Mouse (Mus musculus) left cerebral cortex, adult 18-20 months (tissue): Measurements from ENCODE around the gene Tas1r1. TPM values are rescaled to one million over a fixed set of nuclear protein-coding genes. Genes with fewer than 3 reads are reported as not detected.

Experiments
- DNase-seq, 2 experiments: peaks; one replicate each; pipeline ENCODE4 v3.0.0; 2021 to 2022; ENCODE audit warnings: low spot score in 2 of 2, mixed read lengths in 1 of 2
- total RNA-seq, 2 experiments: library from RNA; stranded (reverse); gene quantifications; 2 replicates each; pipeline ENCODE4 v1.2.3; 2021

Tas1r1 gene
- total RNA-seq, 2 experiments from 2014 or later: 0.49 to 0.68 TPM

DNA sequence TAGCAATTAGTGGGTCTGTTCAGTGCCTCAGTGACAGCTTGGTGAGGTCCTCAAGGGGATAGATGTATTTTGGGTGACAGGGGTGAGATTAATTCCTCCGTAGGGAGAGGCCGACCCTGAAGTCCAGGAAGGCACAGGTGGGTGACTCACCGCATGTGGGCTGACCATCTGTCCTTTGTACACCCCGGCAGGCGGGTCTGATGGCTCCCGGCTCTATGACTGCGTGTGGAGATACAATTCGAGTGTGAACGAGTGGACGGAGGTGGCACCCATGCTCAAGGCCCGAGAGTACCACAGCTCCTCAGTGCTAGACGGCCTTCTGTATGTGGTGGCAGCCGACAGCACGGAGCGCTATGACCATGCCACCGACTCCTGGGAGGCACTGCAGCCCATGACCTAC lies 26.3 kb downstream of the Tas1r1 start:
- no peak for DNase-seq

GRCm38 (mm10) chr4:152011171-152011760 lies 27.1 kb downstream of the Tas1r1 start:
- no peak for DNase-seq

DNA sequence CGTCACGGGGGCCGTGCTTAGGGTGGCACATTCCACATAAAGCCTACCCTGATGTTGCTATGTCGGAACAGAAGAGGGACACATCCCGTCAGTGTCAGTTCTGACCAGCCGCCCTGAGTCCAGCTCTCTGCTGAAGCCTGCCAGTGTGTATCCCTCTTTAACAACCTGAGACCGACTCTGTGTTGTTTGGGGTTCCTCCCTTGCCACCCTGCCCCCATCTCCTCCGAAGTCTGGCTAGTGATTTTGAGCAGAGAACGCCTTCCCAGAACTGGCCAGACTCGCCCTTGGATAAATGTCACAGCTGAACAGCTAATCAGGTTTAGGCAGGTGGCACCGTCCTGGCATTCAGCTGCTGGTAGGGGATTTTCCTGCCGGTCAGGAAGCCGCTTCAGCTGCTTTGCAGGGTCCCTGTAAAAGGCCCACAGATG lies 27.6 kb downstream of the Tas1r1 start:
- no peak for DNase-seq

- DNase-seq: peak in 1 of 2 experiments; percentile 38
Measured at GRCm38 (mm10) chr4:152010091-152010706, 28.2 kb downstream of the Tas1r1 start.

- peak; percentile 69 to 88 for DNase-seq
Measured at GRCm38 (mm10) chr4:152009076-152010051, 29.0 kb downstream of the Tas1r1 start.

DNA sequence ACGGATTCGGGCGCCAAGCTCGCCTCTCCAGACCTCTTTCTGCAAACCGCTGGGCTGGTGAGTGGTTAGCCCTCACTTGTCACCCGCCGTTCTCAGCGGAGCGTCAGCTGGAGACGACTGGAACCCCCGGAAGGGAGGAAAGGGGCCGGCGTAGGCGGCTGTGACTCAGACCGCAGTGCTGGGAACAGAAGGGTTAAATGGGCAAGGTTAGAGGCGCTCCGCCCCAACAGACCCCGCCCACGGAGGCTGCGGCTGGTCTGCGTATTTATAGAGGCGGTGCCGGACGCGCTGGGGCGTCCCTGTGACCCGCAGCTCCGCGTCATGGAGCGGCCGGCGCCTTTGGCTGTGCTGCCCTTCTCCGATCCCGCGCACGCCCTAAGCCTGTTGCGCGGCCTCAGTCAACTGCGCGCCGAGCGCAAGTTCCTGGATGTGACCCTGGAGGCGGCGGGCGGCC lies 29.7 kb downstream of the Tas1r1 start, which contains the start of gene Klhl21:
Klhl21 (plus strand) TSS at position 182 of the 454 bp plus-strand sequence.
- DNase-seq: peak; percentile 90 to 94

DNA sequence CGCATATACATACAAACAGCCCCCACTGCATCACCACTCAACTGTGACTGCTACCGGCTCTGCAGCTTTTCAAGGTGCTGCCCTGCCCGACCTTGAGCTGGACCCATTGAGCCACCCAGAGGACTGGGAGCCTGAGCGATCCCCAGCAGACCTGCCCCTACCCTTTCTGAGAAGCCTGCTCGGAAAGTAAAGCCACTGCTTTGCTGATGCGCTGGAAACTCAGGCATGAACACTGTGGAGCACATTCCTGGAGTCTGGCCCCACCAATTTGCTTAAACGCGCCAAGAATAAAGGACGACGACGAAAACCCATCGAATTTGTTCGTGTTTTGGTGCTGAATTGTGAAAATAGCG lies 30.2 kb downstream of the Tas1r1 start:
- DNase-seq: no peak

GRCm38 (mm10) chr4:152007481-152008147 lies 30.8 kb downstream of the Tas1r1 start:
- no peak for DNase-seq

- no peak for DNase-seq
Measured at GRCm38 (mm10) chr4:152006812-152007211, 31.6 kb downstream of the Tas1r1 start.

DNA sequence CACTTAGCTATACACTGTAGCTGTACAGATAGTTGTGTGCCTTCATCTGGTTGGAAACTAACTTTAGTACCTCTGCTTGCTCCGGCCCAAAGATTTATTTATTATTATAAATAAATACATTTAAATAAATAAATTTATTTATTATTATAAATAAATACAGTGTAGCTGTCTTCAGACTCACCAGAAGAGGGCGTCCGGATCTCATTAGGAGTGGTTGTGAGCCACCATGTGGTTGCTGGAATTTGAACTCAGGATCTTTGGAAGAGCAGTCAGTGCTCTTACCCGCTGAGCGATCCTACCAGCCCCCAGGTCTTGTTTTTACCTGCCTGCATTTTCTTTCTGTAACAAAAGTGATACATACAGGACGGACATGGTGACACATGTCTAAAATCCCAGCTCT lies 32.2 kb downstream of the Tas1r1 start:
- no peak for DNase-seq

GRCm38 (mm10) chr4:152002063-152002462 lies 36.3 kb downstream of the Tas1r1 start:
- DNase-seq: no peak

- no peak for DNase-seq
Measured at GRCm38 (mm10) chr4:152001335-152001734, 37.0 kb downstream of the Tas1r1 start.

DNA sequence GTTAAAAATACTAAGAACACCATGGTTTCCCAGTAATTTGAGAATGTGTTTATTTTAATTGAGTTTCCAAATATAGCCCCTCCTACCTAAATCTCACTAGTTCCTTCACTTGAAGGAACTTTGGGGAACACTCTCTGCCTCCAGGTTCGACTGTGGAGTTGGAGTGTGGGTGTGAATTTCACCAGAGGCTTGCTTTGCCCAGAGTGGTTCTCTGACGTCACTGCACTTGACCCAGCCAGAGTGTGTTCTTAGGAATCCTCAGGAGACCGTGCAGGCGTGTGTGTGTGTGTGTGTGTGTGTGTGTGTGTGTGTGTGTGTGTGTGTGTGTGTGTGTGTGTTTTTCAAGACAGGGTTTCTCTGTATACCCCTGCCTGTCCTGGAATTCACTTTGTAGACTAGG lies 37.5 kb downstream of the Tas1r1 start:
- DNase-seq: no peak

- no peak for DNase-seq
Measured at GRCm38 (mm10) chr4:151999481-151999880, 38.9 kb downstream of the Tas1r1 start.

GRCm38 (mm10) chr4:151997701-151998100 lies 40.7 kb downstream of the Tas1r1 start:
- DNase-seq: no peak

GRCm38 (mm10) chr4:151996951-151997222 lies 41.5 kb downstream of the Tas1r1 start:
- no peak for DNase-seq

DNA sequence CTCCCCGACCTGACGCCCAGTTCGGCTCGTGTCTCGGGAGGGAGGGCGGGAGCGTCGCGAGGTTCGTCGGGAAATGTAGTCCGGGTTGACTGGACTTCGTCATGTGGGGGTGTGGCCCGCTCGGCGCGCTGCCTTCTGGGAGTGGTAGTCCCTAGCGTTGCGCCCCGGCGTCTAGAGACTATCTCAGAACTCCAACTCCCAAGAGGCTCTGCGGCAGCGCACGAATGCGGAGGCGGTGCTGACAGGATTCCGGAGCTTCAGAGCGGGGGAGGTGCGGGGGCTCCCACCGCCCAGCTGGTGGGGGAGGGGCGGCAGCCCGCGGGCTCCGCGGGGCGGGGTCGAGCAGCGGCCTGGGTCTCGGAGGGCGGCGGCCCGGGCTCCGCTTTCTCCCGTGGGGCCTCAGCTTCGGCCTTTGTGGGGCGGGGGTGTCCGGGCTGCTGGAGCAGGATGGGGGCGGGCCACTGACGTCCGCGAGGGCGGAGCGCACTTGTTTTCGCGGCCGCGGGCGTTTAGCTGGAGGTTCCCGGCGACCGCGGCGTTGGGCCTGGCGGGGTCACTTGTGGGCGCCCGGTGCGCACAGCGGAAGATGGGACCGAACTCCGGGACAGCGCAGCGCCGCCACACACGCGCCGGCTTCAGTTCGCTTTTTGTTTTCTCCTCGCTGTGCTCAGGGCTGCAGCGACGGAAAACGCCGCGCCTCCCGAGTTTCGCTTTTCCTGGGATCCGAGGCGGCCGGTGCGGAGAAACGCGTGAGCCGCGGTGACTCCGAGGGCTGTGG lies 42.0 kb downstream of the Tas1r1 start, which contains the start of gene Phf13:
Phf13 (minus strand) TSS at position 86 of the 778 bp plus-strand sequence.
- DNase-seq: peak; percentile 99

DNA sequence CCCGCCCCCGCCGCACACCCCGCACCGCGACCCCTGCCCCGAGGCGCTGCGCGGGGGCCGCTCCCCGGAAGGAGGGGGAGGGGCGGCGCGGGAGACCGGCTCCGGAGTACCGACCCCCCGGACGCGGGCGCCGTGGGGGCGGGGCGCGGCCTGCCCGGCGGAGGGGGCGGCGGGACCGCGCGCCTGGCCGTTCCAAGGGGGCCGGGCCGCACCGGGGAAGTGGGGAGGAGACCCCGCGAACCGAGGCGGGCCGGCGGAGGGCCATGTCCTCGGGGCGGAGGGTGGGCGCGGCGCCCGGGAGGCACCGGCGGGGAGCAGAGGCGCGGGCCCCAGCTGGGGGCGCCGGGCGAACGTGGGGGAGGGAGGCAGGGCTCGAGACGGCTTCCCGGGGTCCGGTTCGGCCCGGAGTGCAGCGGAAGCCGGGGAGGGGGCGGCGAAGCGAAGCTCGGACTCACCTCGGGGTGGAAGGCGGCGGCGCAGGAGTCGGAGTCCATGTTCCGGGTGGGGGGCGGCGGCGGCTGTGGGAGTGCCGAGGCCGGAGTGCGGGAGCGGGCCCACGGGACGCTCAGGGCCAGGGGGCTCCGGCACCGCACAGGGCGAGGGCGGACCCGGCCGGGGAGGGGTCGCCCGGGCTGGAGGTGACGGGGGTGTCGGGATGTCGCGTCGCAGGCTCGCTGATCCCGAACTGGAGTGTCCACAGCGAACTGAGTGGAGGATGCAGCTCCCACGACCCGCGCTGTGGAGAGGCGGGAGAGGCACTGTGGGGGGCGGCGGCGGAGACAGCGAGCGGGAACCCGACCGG lies 42.8 kb downstream of the Tas1r1 start:
- no peak for DNase-seq

GRCm38 (mm10) chr4:151994228-151995171 lies 43.9 kb downstream of the Tas1r1 start:
- no peak for DNase-seq
